Mouse (Mus musculus) hindbrain, embryonic 11.5 days (tissue): ENCODE measurements at regions not wholly inside any gene's neighbourhood (a gene's known extent, or its start where the extent isn't known, plus 50 kb on each side); places are given as distances from the start of the nearest gene placed in this dataset.

Experiments used
- ATAC-seq: fragments of 200-750 bp; cut with Nextera tagmentation; 2 replicates; pipeline ENCODE4 v1.8.0; 2017; ENCODE audit warnings: mild to moderate bottlenecking, moderate TSS enrichment, moderate library complexity; ENCODE audit not compliant: low FRiP score
- DNase-seq: peaks from one replicate; pipeline ENCODE4 v3.0.0-alpha.2; 2015; ENCODE audit warnings: low spot score
- H3K27ac ChIP-seq: fragments of 300-500 bp; sonication (generic); 2 replicates; pipeline ENCODE4 v1.5.1; 2014; ENCODE audit warnings: mild to moderate bottlenecking, low read depth, low read length
- H3K27me3 ChIP-seq: fragments of 300-500 bp; sonication (generic); 2 replicates; pipeline ENCODE4 v1.6.1; 2014; ENCODE audit warnings: mild to moderate bottlenecking, low read length, moderate library complexity, mixed read lengths; ENCODE audit not compliant: control insufficient read depth, insufficient read depth
- H3K36me3 ChIP-seq: fragments of 300-500 bp; sonication (generic); 2 replicates; pipeline ENCODE4 v1.6.1; 2014; ENCODE audit warnings: mild to moderate bottlenecking, low read length, moderate library complexity, mixed read lengths; ENCODE audit not compliant: control insufficient read depth, insufficient read depth
- H3K4me1 ChIP-seq: fragments of 300-500 bp; sonication (generic); replicated peaks from 2 replicates; pipeline ENCODE4 v1.6.1; 2014; ENCODE audit warnings: low read length, mixed read lengths; ENCODE audit not compliant: control insufficient read depth, insufficient read depth
- H3K4me2 ChIP-seq: fragments of 300-500 bp; sonication (generic); replicated peaks from 2 replicates; pipeline ENCODE4 v1.6.1; 2014; ENCODE audit warnings: mild to moderate bottlenecking, low read depth, low read length
- H3K4me3 ChIP-seq: fragments of 300-500 bp; sonication (generic); 2 replicates; pipeline ENCODE4 v1.5.1; 2014; ENCODE audit warnings: low read depth, low read length
- H3K9ac ChIP-seq: fragments of 300-500 bp; sonication (generic); 2 replicates; pipeline ENCODE4 v1.6.1; 2014; ENCODE audit warnings: low read depth, low read length
- H3K9me3 ChIP-seq: fragments of 300-500 bp; sonication (generic); 2 replicates; pipeline ENCODE4 v1.6.1; 2016; ENCODE audit warnings: low read length; ENCODE audit not compliant: control insufficient read depth
- WGBS: fragments of 180-500 bp; shearing (Covaris S2); extraction: QIAGEN DNeasy Blood & Tissue Kit; methylation state at CpG from one replicate; pipeline ENCODE4 v1.1.7; 2014; 5-methylcytosine and 5-hydroxymethylcytosine counted together

GRCm38 (mm10) chr1:15007663-15008344 lies 1085.3 kb downstream of the 4930444P10Rik start:
- H3K36me3 ChIP-seq, result no peaks in the 10 kb centered on the region
- ATAC-seq, result peak; percentile 82
- no peak overlapping the region for H3K9ac ChIP-seq
- 5% methylated on average over 3 of the region's 3 CpGs for WGBS
- no peak overlapping the region for H3K4me3 ChIP-seq
- no peak overlapping the region for H3K27ac ChIP-seq
- H3K9me3 ChIP-seq, result no peaks in the 10 kb centered on the region
- no peaks in the 10 kb centered on the region for H3K27me3 ChIP-seq
- DNase-seq, result peak; percentile 61
- no peak overlapping the region for H3K4me2 ChIP-seq
- H3K4me1 ChIP-seq, result no peaks in the 10 kb centered on the region

- Histone ChIP-seq H3K4me1 (no peaks in the 10 kb centered on the region), H3K4me2 (no peak overlapping the region), H3K4me3 (no peak overlapping the region), H3K27me3 (no peaks in the 10 kb centered on the region), H3K36me3 (no peaks in the 10 kb centered on the region), H3K27ac (no peak overlapping the region), H3K9ac (no peak overlapping the region), H3K9me3 (no peaks in the 10 kb centered on the region)
- 95% methylated on average over 3 of the region's 3 CpGs for WGBS
- no peak for ATAC-seq
- DNase-seq, result no peak
Observed at GRCm38 (mm10) chr1:14995348-14995747, 1097.8 kb downstream of the 4930444P10Rik start.

GRCm38 (mm10) chr1:14980093-14980711 lies 1112.9 kb downstream of the 4930444P10Rik start:
- Histone ChIP-seq H3K27me3 (no peaks in the 10 kb centered on the region), H3K36me3 (no peaks in the 10 kb centered on the region), H3K4me3 (no peak overlapping the region), H3K4me1 (no peaks in the 10 kb centered on the region), H3K4me2 (no peak overlapping the region), H3K27ac (no peak overlapping the region), H3K9ac (no peak overlapping the region), H3K9me3 (no peaks in the 10 kb centered on the region)
- peak; percentile 20 for DNase-seq
- WGBS, result 53% methylated on average over 6 of the region's 6 CpGs
- ATAC-seq, result peak; percentile 54
